Mouse (Mus musculus): Measurements from ENCODE around the gene Olfr957. TPM values are rescaled to one million over a fixed set of nuclear protein-coding genes. Genes with fewer than 3 reads are reported as not detected.

Gene Olfr957
- polyA plus RNA-seq (2015; fragmentation: Nextera tagmentation; extraction: Ambion mirVana) = not detected in 2 replicates

DNA sequence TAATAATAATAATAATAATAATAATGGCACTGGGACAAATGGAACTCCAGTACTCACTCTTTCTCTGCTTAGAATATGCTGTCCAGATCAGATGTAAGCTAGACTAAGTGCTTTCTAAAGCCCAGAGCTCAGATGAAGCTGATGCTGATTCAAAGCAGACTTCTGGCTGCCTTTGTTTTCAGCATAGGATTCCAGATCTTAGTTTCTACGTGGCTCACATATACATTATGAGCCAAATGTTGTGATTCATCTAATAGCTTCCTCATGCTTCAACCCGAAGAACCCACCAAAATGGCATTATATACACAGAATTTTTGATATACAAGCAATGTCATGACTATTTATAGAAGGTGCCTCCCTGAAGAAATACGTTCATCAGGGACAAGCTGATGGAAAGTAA is at the start of gene Olfr957:
TSS of gene Olfr957 (minus strand) at position 279 of the 400 bp plus-strand sequence.
- no peak for ATAC-seq (ENCODE audit: low read depth)
- 49% methylated on average over 3 of the region's 3 CpGs for WGBS (ENCODE audit: insufficient replicate concordance)
- Histone ChIP-seq H3K36me3 (no peaks in the 10 kb centered on the region), H3K4me1 (replicated peaks) (no peaks in the 10 kb centered on the region), H3K27ac (no peak within 1 kb of the TSS), H3K27me3 (no peaks in the 10 kb centered on the region), H3K4me2 (no peak within 1 kb of the TSS), H3K9me3 (replicated peaks) (no peaks in the 10 kb centered on the region), H3K9ac (no peak within 1 kb of the TSS), H3K4me3 (replicated peaks) (no peak within 1 kb of the TSS)
- DNase-seq = no peak

DNA sequence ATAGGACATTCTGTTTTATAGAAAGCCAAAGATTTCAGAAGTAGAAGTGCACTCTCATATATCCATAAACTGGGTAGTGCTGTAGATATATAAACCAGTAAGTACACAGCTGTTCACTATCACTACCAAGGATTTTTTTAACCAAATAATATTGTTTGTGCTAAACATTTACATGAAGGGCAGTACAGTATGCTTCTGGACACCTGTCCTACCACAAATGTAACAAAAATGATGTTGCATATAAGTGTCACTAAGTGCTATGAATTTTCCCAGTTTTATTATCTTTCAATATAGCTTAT is 42.7 kb upstream of the Olfr957 start:
- H3K9ac ChIP-seq = no peak overlapping the region
- no peaks in the 10 kb centered on the region for H3K4me1 ChIP-seq (replicated peaks)
- H3K27me3 ChIP-seq = no peaks in the 10 kb centered on the region
- ATAC-seq (ENCODE audit: low read depth) (no peak), DNase-seq (no peak)
- H3K9me3 ChIP-seq (replicated peaks) = no peaks in the 10 kb centered on the region
- no peaks in the 10 kb centered on the region for H3K36me3 ChIP-seq
- no peak overlapping the region for H3K4me3 ChIP-seq (replicated peaks)
- H3K27ac ChIP-seq = no peak overlapping the region
- no peak overlapping the region for H3K4me2 ChIP-seq

DNA sequence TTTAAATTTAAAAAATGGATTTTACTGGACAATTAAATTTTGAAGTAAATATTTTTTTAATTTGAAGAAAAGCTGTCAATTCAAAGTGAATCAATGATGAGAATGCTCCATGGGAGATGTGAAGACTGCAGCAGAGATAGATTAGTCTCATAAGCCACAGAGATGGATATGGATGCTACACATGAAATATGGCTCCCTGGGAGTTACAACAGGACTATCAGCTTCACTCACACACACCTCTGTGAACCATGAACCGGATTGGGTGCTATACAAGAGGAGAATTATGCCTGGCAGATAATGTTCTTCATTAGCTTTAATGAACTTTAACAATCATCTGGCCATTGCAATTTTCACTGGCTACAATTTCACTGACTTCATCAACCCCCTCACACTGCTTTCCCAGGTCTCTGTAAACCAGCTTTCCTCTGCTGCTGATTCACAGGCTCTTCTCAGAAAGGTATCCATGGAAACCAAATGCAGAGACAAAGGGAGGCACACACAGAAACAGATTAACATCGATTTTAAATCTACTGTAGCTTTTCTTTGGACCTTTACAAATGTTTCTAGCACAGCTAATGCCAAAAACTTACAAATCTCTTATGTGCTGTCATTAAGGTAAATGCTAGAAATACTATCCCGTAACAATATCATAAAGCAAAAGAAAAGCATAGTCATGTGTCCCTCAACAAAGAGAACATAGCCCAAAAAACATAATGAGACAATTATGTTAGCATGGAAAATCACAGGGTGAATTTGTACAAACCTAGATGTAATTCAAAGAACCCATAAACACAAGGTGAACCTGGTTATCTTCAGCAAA is 42.1 kb upstream of the Olfr957 start:
- ATAC-seq (ENCODE audit: low read depth) (no peak), DNase-seq (no peak)
- H3K4me2 ChIP-seq = no peak overlapping the region
- H3K4me1 ChIP-seq (replicated peaks) = no peaks in the 10 kb centered on the region
- H3K27ac ChIP-seq = no peak overlapping the region
- H3K27me3 ChIP-seq = no peaks in the 10 kb centered on the region
- 41% methylated on average over 3 of the region's 3 CpGs for WGBS (ENCODE audit: insufficient replicate concordance)
- H3K9me3 ChIP-seq (replicated peaks) = no peaks in the 10 kb centered on the region
- H3K9ac ChIP-seq = no peak overlapping the region
- no peaks in the 10 kb centered on the region for H3K36me3 ChIP-seq
- H3K4me3 ChIP-seq (replicated peaks) = no peak overlapping the region

DNA sequence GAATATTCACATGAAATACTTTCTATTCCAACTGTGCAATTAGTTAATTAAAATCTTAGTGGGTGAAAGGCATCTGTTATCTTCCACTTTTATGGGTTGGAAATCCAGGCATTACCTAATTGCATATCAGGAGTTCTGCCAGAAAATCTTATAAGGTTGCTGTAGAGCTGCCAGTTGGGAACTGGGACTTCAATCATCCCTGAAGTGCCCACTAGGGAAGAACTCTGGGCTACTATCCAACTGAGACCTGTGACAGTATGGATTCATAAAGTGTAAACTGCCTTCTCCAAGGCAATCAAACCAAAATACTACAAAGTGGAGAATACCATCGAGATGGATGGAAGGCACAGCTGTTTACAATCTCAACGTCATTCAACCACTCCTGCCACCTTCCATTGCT is 38.3 kb upstream of the Olfr957 start, which contains the start of gene Olfr958:
TSS of gene Olfr958 (minus strand) at position 109 of the 400 bp plus-strand sequence.
- Histone ChIP-seq H3K4me1 (replicated peaks) (no peaks in the 10 kb centered on the region), H3K27me3 (no peaks in the 10 kb centered on the region), H3K9ac (no peak within 1 kb of the TSS), H3K9me3 (replicated peaks) (no peaks in the 10 kb centered on the region), H3K36me3 (no peaks in the 10 kb centered on the region), H3K4me2 (no peak within 1 kb of the TSS), H3K27ac (no peak within 1 kb of the TSS), H3K4me3 (replicated peaks) (no peak within 1 kb of the TSS)
- ATAC-seq (ENCODE audit: low read depth) = no peak
- no peak for DNase-seq
- WGBS (ENCODE audit: insufficient replicate concordance) = 45% methylated on average over 2 of the region's 2 CpGs

DNA sequence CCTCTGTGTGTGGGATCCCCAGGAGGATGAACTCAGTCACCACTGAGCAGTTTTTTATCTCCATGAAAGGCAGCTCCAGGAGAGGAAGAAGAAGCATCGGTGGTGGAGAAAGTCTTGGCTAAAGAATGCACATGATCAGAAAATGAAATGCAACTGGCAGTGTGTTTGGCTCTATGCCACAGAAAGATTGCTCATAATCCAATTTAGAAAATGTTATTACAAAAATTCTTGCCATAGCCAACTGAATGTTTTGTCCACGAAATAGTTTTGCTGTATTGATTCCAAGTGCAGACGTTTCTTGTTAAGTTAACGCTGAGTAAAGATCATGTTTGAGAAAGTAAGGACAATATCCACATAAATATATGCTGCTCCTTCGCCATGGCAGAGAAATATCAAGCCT is 35.2 kb upstream of the Olfr957 start:
- no peak overlapping the region for H3K4me3 ChIP-seq (replicated peaks)
- no peak overlapping the region for H3K27ac ChIP-seq
- H3K9me3 ChIP-seq (replicated peaks) = no peaks in the 10 kb centered on the region
- no peaks in the 10 kb centered on the region for H3K4me1 ChIP-seq (replicated peaks)
- 63% methylated on average over 5 of the region's 5 CpGs for WGBS (ENCODE audit: insufficient replicate concordance)
- ATAC-seq (ENCODE audit: low read depth) = no peak
- H3K9ac ChIP-seq = no peak overlapping the region
- DNase-seq = no peak
- no peaks in the 10 kb centered on the region for H3K36me3 ChIP-seq
- no peak overlapping the region for H3K4me2 ChIP-seq
- no peaks in the 10 kb centered on the region for H3K27me3 ChIP-seq

DNA sequence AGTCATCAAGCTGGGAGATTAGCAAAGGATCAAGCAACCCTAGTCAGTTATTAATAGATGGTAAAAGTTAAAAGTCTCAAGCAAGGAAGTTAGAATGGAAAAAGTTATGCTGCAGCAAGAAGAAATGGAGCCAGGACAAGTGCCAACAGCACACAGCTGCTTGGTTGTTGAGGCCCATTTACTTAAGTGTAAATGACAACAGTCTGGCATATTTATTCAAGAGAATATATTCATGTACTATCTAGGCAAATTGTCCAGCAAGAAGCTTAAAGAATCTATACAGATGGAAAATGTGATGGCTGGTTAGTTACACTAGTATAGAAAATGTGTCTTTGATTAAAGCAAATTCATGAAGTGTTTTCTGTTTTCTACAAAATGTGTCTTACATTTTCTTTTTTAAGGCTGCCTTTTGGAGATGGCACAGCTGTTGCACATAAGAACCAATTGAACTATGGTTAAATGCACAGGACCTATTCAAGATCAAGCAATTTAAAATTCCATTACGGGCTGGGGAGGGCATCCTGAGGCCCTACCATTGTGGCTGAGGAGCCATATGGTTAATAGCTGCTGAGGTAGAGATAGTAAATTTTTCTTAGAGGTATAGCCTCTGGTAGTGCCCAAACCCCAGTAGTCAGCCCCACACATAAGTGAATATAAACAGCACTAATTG is 8.1 kb upstream of the Olfr957 start:
- Histone ChIP-seq H3K36me3 (no peaks in the 10 kb centered on the region), H3K4me2 (no peak overlapping the region), H3K27ac (no peak overlapping the region), H3K9ac (no peak overlapping the region), H3K4me1 (replicated peaks) (no peaks in the 10 kb centered on the region), H3K4me3 (replicated peaks) (no peak overlapping the region), H3K9me3 (replicated peaks) (no peaks in the 10 kb centered on the region), H3K27me3 (no peaks in the 10 kb centered on the region)
- DNase-seq (no peak), ATAC-seq (ENCODE audit: low read depth) (no peak)
- 55% methylated on average over 1 of the region's 1 CpGs for WGBS (ENCODE audit: insufficient replicate concordance)

DNA sequence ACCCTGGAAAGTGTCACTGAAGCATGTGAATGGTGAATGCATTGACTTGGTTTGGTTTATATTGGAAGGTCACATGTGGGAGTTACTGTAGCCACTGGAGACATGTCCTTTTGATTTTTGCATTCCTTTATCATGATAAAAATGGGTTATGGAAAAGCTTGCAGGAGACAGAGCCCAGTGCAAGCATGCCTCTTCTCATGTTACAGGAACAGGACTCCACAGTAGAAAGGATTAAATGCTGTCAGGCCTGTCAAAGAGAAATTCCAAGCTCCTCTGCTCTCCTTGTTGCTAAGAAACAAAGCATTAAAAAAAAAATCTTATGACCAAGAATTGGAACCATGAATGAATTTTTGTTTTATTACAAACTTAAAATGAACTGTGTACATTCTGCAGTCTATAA is 3.0 kb upstream of the Olfr957 start:
- no peaks in the 10 kb centered on the region for H3K36me3 ChIP-seq
- no peak for ATAC-seq (ENCODE audit: low read depth)
- H3K4me2 ChIP-seq = no peak overlapping the region
- DNase-seq = no peak
- H3K4me3 ChIP-seq (replicated peaks) = no peak overlapping the region
- no peak overlapping the region for H3K27ac ChIP-seq
- H3K9ac ChIP-seq = no peak overlapping the region
- H3K4me1 ChIP-seq (replicated peaks) = no peaks in the 10 kb centered on the region
- no peaks in the 10 kb centered on the region for H3K9me3 ChIP-seq (replicated peaks)
- H3K27me3 ChIP-seq = no peaks in the 10 kb centered on the region

DNA sequence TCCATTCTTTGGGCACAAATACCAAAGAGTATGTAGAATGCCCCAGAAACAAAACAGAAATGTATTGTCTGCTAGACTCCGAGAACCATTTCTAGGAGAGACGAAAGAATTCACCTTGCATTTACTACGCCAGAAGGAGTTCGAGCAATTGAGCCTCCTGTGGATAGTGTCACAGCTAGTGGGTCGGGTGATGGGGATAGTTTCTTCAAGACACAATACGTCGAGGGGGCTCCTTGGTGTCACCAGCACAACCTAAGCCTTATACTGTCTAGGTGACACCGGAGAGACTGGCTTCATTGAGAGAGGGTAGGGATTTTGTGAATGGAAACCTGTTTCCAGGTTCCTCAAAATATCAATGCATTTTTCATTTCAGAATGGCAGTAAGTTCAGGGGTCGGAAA is 6.2 kb downstream of the Olfr957 start:
- WGBS (ENCODE audit: insufficient replicate concordance) = 65% methylated on average over 9 of the region's 9 CpGs
- no peak overlapping the region for H3K4me3 ChIP-seq (replicated peaks)
- H3K36me3 ChIP-seq = no peaks in the 10 kb centered on the region
- no peaks in the 10 kb centered on the region for H3K4me1 ChIP-seq (replicated peaks)
- DNase-seq = no peak
- no peak overlapping the region for H3K9ac ChIP-seq
- H3K9me3 ChIP-seq (replicated peaks) = no peaks in the 10 kb centered on the region
- H3K27me3 ChIP-seq = no peaks in the 10 kb centered on the region
- H3K27ac ChIP-seq = no peak overlapping the region
- no peak overlapping the region for H3K4me2 ChIP-seq
- no peak for ATAC-seq (ENCODE audit: low read depth)

DNA sequence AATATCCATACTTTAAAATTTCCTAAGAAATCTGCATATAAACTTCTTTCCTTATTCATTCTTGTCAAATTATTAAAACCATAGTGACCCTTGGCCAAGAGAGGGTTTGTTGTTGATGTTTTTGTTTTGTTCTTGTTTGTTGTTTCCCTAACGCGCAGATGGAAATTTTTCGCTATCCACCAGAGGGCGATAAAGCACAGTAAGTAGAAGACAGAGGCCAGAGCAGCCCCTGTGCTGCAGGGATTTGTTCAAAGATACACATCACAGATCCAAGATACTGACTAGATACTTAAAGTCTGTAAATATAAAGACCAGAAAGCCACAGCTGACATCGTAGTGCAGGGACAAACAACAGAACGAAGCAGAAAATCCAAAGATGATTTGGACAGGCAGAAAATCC is 6.6 kb downstream of the Olfr957 start:
- no peak for DNase-seq
- H3K9me3 ChIP-seq (replicated peaks) = no peaks in the 10 kb centered on the region
- no peaks in the 10 kb centered on the region for H3K36me3 ChIP-seq
- H3K27me3 ChIP-seq = no peaks in the 10 kb centered on the region
- H3K9ac ChIP-seq = no peak overlapping the region
- no peak overlapping the region for H3K4me2 ChIP-seq
- H3K4me3 ChIP-seq (replicated peaks) = no peak overlapping the region
- no peak for ATAC-seq (ENCODE audit: low read depth)
- H3K4me1 ChIP-seq (replicated peaks) = no peaks in the 10 kb centered on the region
- no peak overlapping the region for H3K27ac ChIP-seq
- 6% methylated on average over 6 of the region's 6 CpGs for WGBS (ENCODE audit: insufficient replicate concordance)

DNA sequence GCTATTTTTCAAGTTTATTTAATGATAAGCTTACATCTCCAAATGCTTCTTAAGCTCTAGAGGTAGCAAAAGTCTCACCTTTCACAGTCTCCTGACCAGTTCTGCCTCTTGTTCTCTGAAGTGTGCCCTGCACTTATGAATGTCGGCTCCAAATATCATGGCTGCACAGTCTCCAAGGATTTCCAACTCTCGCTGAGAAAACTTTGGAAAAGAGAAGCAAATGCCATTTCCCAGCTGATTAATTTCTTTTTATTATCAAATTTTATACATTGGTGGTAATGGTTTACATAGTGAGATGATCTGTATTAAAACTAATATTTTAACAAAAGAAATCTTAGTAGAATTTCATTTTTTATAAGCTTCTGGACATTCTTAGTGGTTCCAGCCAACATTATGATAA is 21.7 kb downstream of the Olfr957 start, which contains the start of gene Olfr44:
TSS of gene Olfr44 (minus strand) at position 101 of the 400 bp plus-strand sequence.
- 70% methylated on average over 2 of the region's 2 CpGs for WGBS (ENCODE audit: insufficient replicate concordance)
- no peak within 1 kb of the TSS for H3K4me3 ChIP-seq (replicated peaks)
- ATAC-seq (ENCODE audit: low read depth) = no peak

DNA sequence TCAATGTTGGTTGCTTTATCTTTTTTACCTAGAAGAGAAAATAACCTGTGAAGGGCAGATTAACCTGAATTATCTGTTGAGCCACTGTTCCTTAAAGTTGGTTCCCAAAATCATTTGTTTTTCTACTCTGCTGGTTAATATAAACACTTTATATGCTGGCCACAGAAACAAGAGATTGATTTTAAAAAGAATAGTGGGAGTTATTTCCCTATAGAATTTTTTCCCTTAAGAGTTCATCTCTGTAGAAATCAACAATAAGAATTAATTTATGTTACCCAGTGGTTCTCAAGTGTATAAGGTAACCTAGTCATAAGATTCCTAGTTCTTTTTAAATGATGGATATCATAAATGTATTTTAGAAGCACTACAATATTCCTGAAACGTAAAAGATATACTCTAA is 43.8 kb downstream of the Olfr957 start, which contains the start of gene Olfr955:
TSS of gene Olfr955 (minus strand) at position 101 of the 400 bp plus-strand sequence.
- Histone ChIP-seq H3K27me3 (no peaks in the 10 kb centered on the region), H3K9ac (no peak within 1 kb of the TSS), H3K4me3 (replicated peaks) (no peak within 1 kb of the TSS), H3K9me3 (replicated peaks) (no peaks in the 10 kb centered on the region), H3K27ac (no peak within 1 kb of the TSS), H3K4me2 (no peak within 1 kb of the TSS), H3K36me3 (no peaks in the 10 kb centered on the region), H3K4me1 (replicated peaks) (no peaks in the 10 kb centered on the region)
- WGBS (ENCODE audit: insufficient replicate concordance) = 27% methylated on average over 1 of the region's 1 CpGs
- DNase-seq (no peak), ATAC-seq (ENCODE audit: low read depth) (no peak)

More for the DNA sequence above, 21.7 kb downstream of the Olfr957 start, which contains the start of gene Olfr44:
- H3K9ac ChIP-seq = no peak within 1 kb of the TSS
- DNase-seq = no peak
- no peaks in the 10 kb centered on the region for H3K36me3 ChIP-seq
- no peaks in the 10 kb centered on the region for H3K9me3 ChIP-seq (replicated peaks)
- H3K4me2 ChIP-seq = no peak within 1 kb of the TSS
- no peaks in the 10 kb centered on the region for H3K4me1 ChIP-seq (replicated peaks)
- no peaks in the 10 kb centered on the region for H3K27me3 ChIP-seq
- H3K27ac ChIP-seq = no peak within 1 kb of the TSS
